Mouse (Mus musculus): Measurements from ENCODE around the gene Dapk3.

The Dapk3 gene

DNA sequence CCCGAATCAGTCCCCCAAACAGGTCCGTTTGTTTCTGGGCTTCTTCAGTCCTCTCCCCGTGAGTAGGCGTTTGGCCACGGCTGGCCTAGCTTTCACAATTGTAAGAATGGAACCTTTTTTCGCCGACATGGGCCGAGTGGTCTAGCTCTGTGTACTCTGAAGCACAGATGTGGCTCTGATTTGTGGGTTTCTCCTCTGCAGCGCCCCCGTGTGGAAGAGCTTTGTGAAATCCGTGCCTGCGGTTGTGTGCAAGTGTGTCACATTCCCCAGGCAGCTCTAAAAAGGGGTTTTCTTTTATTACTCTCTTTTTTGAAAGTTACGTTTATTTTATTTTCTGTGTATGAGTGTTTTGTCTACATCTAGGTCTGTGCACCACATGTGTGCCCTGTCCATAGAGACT, 58.1 kb downstream of the Dapk3 start:
- DNase-seq (ENCODE audit: low spot score): peak; percentile 82

DNA sequence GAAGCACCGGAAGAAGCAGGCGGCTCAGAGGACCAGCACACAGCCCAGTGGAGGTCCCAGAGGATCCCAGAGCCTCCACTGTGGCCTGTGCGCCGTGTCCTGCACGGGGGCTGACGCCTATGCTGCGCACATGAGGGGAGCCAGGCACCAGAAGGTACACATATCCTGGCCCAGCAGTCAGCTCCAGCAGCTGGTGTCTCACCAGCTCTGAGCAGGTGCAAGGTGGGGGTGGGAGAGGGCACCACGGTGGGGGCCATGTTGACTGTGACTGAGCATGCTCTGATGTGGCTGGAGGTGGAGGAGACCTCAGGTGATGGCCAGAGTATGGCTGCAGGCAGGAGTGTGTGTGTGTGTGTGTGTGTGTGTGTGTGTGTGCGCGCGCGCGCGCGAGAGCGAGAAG, 59.2 kb downstream of the Dapk3 start:
- DNase-seq (ENCODE audit: low spot score): no peak
